Mouse (Mus musculus) spleen, postnatal 14 days (tissue): ENCODE data around the gene BC024063.
"Not testable (repeated sequence)": the region's sequence is repeated elsewhere in the genome, so short reads cannot be mapped to it uniquely, and the experiment has no call there.

ENCODE experiments used
- DNase-seq, 2 experiments: peaks; one replicate each; pipeline ENCODE4 v3.0.0; 2021 to 2022; ENCODE audit warnings: low spot score in 2 of 2

BC024063 gene

DNA sequence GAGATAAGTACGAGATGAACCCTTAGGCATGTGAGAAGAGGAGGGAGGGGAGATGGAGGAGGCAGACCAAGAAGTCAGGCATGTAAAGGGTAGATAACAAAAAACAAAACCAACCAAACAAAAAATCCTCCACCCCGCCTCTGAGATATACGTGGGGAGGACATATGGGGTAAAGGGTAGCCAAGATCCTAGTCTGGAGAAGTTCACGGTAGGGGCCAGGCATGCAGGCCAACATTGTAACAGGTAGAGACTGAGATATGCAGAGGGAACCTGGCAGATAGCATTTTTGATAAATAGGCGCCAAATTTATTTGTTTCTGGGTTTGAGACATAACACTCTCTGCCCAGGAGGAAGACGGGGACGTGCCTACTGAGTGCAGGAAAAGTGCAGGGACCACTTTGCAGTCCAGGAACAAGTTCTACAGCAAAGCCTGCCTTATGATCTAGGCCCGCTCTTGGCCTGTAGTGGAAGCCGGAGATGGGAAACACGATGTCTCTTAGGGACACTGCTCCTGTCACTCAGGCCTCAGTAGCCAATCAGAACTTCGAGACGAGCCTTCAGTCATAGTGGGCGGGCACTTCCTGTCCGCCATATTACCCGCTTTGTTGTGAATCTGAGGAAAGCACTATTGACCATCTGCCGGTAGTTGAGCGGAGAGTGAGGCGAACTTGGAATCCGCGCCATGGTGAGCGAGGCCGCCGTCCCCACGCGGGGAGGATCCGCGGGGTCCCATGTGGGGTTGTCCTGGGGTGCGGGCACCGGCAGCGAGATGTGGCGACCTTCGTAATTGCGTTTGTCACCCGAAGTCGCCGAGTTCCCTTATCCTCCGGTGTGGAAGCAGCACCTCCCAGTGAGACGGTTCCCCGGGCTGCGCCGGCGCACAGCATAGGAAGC is at the start of gene BC024063:
BC024063 (plus strand) TSS at position 626 of the 894 bp plus-strand sequence.
- DNase-seq = peak; percentile 14 to 25

DNA sequence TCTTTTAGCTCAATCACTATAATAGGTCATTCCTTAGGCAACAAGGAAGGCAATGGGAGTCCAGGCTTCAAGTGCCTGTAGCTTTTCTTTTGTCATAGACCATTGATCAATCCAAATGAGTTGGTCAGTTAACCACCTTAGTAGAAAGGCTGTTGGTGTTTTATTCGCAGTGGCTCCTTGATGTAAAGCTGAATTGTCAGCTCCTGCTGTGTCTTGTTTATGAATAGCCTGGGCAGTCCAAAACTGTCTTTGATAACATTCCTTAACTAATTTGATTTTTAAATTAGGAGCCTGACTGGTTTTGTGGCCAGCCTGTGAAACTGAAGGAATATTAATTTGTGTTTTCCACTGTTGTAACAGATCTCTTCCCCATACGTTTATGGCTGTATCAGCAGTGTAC is 41.0 kb upstream of the BC024063 start:
- no peak for DNase-seq

DNA sequence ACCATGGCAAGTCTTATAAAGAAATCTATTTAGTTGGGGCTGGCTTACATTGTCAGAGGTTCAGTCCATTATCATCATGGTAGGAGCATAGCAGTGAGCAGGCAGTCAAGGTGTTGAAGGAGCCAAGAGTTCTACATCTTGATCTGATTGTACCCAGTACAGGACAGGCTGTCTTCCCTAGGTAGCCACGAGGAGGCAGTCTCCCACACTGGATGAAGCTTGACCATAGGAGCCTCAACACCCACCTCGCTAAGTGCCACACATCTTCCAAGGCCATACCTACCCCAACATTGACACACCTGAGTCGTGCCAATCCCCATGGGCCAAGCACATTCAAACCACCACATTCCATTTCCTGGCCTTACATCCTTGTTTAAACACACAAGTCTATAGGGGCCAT is 36.5 kb upstream of the BC024063 start:
- DNase-seq = no peak

DNA sequence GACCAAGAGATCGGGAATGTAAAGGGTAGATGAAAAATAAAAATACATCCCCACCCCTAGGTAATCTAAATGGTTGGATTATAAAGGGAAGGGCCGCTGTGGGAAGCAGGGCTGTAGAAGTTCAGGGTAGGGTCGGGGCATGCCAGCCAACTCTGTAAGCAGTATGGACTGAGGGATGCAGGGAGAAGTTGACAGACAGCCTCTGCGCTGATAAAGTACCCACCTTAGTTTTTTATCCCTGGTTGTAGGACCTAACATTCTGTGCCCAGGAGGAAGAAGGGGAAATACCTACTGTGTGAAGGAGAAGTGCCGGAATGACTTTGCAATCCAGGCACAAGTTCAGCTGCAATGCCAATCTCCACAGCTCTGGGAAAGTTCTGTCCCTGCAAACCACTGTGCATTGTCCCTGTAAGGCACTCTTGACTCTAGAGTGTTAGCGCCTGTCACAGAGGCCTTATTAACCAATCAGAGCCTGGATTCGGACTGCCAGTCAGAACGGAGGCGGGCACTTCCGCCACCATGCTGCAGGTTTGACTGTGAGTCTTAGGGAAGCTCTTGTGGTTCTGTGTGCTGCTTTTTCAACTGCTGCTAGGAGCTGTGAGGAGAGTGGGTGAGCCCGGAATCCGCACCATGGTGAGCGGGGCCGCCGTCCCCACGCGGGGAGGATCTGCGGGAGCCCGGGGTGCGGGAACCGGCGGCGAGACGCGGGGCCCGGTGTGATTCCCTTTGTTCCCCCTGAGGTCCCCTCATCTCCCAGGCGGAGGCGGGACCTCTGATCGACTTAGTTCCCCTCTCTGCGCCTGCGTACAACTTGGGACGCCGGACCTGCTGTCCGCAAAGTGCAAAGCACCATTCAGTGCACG is 35.3 kb upstream of the BC024063 start, which contains the start of gene Zfp873:
Zfp873 (plus strand) TSS at position 527 of the 863 bp plus-strand sequence.
- DNase-seq = peak; percentile 74 to 83

DNA sequence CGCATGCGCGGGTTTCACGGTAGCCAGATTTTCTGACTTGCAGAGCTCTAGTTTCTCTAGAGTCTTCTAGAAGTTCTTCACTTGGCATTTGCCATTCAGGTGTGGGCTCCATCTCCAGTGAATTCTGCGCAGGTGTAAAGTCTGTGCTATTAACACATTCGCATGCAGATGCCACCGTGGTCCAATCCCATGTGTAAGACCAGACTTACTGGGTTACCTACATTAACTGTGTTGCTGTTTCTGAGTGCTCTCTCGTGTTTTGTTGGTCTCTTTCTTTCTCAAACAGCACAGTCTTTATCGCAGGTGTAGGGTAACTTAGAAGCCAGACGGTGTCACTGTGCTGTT is 34.7 kb upstream of the BC024063 start:
- not testable (repeated sequence) for DNase-seq

DNA sequence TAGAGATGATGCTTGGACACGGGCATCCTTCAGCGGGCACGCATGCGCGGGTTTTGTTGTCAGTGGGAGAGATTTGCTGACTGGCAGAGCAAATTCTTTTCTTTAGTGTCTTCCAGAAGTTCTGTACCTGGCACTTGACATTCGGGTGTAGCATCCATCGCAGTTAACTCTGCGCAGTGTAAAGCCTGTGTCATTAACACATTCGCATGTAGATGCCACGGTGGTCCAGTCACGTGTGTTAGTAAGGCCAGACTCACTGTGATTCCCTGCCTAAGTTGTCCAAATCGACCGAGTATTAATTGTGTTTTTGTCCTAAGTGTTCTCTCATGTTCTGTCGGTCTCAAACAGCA is 444 bp downstream of the BC024063 start:
- DNase-seq = not testable (repeated sequence)

DNA sequence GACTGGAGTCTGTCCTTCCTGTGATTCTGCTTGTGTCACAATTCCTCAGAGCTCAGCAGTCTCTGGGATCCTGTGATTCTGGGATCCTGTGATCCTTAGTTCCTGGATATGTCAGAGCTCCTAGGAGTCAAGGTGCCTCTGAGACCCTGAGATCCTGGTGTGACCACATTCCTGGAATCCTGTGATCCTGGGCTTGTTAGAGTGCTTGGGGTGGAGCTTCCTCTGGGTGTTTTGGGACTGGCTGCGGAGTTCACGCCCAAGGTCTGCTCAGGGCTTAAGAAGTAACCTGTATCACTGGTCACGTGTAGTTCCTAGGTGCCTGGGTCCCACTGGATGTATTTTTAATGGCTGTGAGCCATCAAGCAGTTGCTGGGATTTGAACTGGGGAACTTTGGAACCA is 34.1 kb downstream of the BC024063 start:
- no peak for DNase-seq

DNA sequence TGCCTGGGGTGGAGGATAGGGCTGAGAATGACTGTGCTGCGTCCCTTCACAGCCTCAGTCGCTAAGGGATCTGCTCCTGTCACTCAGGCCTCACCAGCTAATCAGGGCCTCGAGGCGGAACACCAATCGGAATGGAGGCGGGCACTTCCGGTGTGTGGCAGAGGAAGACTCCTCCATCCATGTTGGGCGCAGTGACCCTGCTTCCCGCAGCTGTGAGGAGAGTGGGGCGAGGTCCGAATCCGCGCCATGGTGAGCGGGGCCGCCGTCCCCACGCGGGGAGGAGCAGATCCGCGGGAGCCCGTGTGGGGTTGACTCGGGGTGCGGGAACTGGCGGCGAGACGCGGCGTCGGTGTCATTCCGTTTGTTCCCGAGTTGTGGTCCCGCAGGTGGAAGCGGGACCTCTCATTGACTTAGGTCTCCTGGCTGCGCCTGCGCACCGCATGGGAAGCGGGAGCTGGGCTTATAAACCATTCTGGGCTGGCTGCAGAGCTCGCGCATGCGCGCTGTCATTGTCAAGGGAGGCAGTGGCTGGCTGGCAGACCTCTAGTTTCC is 44.8 kb downstream of the BC024063 start, which contains the start of gene AU041133:
AU041133 (plus strand) TSS at position 164 of the 552 bp plus-strand sequence.
- DNase-seq = peak; percentile 55 to 67

DNA sequence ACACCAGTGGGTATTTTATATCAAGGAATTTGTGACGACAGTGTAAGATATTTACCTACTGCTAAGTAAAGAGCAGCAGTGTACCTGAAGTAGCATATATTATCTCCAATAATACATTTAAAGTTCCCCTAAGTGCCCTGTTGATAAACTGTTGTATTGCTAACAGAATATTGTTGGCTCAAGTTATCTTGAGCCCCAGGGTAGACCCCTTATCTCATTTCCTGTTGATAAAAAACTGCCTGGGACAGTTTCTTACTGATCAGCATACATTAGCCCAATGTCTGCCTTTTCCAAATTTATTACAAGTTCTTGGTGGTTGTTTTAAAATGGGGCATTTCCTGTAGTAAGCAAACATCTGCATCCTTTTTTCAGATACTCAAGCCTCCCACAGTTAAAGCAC is 62.1 kb downstream of the BC024063 start:
- DNase-seq = no peak

DNA sequence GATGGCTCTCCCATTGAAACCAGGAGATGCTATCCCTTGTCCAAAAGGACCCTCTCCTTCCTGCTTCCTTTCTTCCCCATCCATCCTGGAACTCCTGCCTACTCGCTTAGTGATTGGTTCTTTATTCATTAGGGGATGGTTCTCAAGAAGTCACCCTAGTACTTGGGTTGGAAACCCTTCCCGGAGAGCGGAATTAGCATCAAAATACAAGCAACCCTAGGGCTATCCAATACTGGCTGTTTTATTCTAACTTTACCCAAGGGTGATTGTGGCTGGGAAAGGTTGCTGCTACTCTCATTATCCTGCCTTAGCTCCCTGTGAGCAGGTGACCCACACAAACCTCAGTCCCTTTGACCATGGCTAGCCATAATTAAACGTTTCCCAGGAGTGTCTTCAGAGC is 64.4 kb downstream of the BC024063 start:
- DNase-seq = no peak
